Mouse (Mus musculus) liver (tissue): ENCODE data around the gene Senp3.
A peak's percentile ranks its signal among the peaks of the same experiment; 100 is the strongest.

Source experiments
- DNase-seq: peaks from one replicate; pipeline ENCODE4 v3.0.0-alpha.2; 2020; ENCODE audit warnings: mixed read lengths

Senp3 gene

GRCm38 (mm10) chr11:69680136-69680855 is 1.6 kb downstream of the Senp3 start:
- DNase-seq, result no peak

GRCm38 (mm10) chr11:69679144-69679543 is 2.7 kb downstream of the Senp3 start:
- DNase-seq, result no peak

- peak; percentile 100 for DNase-seq
Measured at GRCm38 (mm10) chr11:69672211-69672706, 9.6 kb downstream of the Senp3 start, which contains the start of gene Eif4a1. Eif4a1 (minus strand) TSS chr11:69672423.

- DNase-seq, result peak; percentile 42
Measured at GRCm38 (mm10) chr11:69671726-69672124, 10.2 kb downstream of the Senp3 start.

- peak; percentile 94 for DNase-seq
Measured at GRCm38 (mm10) chr11:69670786-69671725, 10.8 kb downstream of the Senp3 start.

- no peak for DNase-seq
Measured at GRCm38 (mm10) chr11:69666665-69667005, 15.2 kb downstream of the Senp3 start.

GRCm38 (mm10) chr11:69665961-69666664 is 15.8 kb downstream of the Senp3 start, which contains the start of gene Cd68:
Cd68 (minus strand) TSS chr11:69666153.
- peak; percentile 57 for DNase-seq

GRCm38 (mm10) chr11:69665457-69665960 is 16.4 kb downstream of the Senp3 start:
- DNase-seq, result no peak

GRCm38 (mm10) chr11:69664841-69665240 is 17.0 kb downstream of the Senp3 start:
- DNase-seq, result no peak

GRCm38 (mm10) chr11:69663795-69664194 is 18.1 kb downstream of the Senp3 start:
- no peak for DNase-seq

GRCm38 (mm10) chr11:69662967-69663671 is 18.8 kb downstream of the Senp3 start:
- DNase-seq, result no peak

- peak; percentile 96 for DNase-seq
Measured at GRCm38 (mm10) chr11:69662213-69662966, 19.5 kb downstream of the Senp3 start, which contains the start of gene Mpdu1. Mpdu1 (minus strand) TSS chr11:69662642.

GRCm38 (mm10) chr11:69661221-69661881 is 20.5 kb downstream of the Senp3 start:
- no peak for DNase-seq

GRCm38 (mm10) chr11:69657462-69657881 is 24.4 kb downstream of the Senp3 start:
- no peak for DNase-seq

GRCm38 (mm10) chr11:69656617-69657461 is 25.0 kb downstream of the Senp3 start:
- peak; percentile 59 for DNase-seq

- no peak for DNase-seq
Measured at GRCm38 (mm10) chr11:69656065-69656455, 25.8 kb downstream of the Senp3 start.

- DNase-seq, result peak; percentile 73
Measured at GRCm38 (mm10) chr11:69655264-69656064, 26.4 kb downstream of the Senp3 start, which contains the start of gene Sox15. Sox15 (plus strand) TSS chr11:69655314.

- no peak for DNase-seq
Measured at GRCm38 (mm10) chr11:69654760-69655159, 27.1 kb downstream of the Senp3 start.

GRCm38 (mm10) chr11:69653399-69653798 is 28.5 kb downstream of the Senp3 start:
- no peak for DNase-seq
